In the genomic region with DNA sequence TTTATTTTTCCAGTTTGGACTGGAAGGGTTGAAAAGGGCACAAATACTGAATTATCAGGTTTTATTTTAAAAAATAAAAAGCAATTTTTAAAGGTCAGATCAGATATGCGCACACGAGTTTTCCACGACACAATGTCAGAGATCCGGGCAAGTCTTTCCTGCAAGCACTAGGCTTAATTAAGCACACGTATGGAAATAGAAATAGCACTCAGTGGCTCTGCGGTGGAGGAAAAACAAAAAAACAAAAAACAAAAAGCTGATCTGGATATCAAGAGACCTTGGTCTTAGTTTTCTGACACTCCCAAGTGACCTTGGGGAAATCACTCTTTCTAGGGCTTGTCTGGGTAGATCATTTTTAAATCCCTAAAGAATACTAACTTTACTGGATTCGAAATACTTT, we compare ENCODE assay signal across 8 mouse cellular contexts. TPM values are rescaled to one million over a fixed set of nuclear protein-coding genes. Genes with fewer than 3 reads are reported as not detected.
A peak's percentile ranks its signal among the peaks of the same experiment; 100 is the strongest.
DNase-seq lines count a peak whose midpoint lies in the region; ATAC-seq and TF ChIP-seq lines count a peak whose summit lies in the region.

No protein-coding gene starts in this region.

- no peaks in the 10 kb centered on the region for H3K27me3 ChIP-seq in heart, adult 2 months (ENCODE audit: control insufficient read depth, insufficient read depth, low read length)
- no peaks in the 10 kb centered on the region for H3K27me3 ChIP-seq in C2C12 (ENCODE audit: control insufficient read depth, insufficient read depth, insufficient read length)
- no peaks in the 10 kb centered on the region for H3K27me3 ChIP-seq in forebrain, embryonic 13.5 days
- H3K27me3 ChIP-seq in liver, embryonic 14.5 days (ENCODE audit: control insufficient read depth, insufficient read depth, low read length) = no peaks in the 10 kb centered on the region

- H3K79me2 ChIP-seq in heart, adult 2 months (replicated peaks; ENCODE audit: control insufficient read depth, insufficient read depth, low read length) = peaks cover 3% of the 10 kb centered on the region; the same call in 1 of the 2 replicates
- peaks cover 61% of the 10 kb centered on the region for H3K79me2 ChIP-seq in C2C12 (ENCODE audit: control insufficient read depth, insufficient read depth)

- 2% methylated on average over 7 of the region's 7 CpGs for WGBS in heart, adult 2 months
- WGBS in forebrain, embryonic 13.5 days = 2% methylated on average over 7 of the region's 7 CpGs
- WGBS in liver, embryonic 14.5 days (ENCODE audit: insufficient replicate concordance) = 1% methylated on average over 7 of the region's 7 CpGs

- no peak for TF ChIP-seq EP300 in heart, adult 2 months (IDR thresholded peaks at IDR 0.05; ENCODE audit: insufficient read depth, low read depth, low read length)
- TF ChIP-seq EP300 in liver, embryonic 14.5 days (IDR thresholded peaks at IDR 0.05; ENCODE audit: low read depth) = no peak

- H3K4me3 ChIP-seq in heart, adult 2 months = peak overlapping the region; percentile 97
- H3K4me3 ChIP-seq in C2C12 (ENCODE audit: insufficient read depth, poor library complexity, severe bottlenecking) = peak overlapping the region; percentile 96
- H3K4me3 ChIP-seq in forebrain, embryonic 13.5 days = peak overlapping the region; percentile 98
- peak overlapping the region; percentile 80 to 99 for H3K4me3 ChIP-seq in liver, embryonic 14.5 days (ENCODE audit: insufficient read depth in 1 of 2, low read depth in 2 of 2, low read length in 2 of 2)

- peaks cover 10% of the 10 kb centered on the region for H3K4me1 ChIP-seq in heart, adult 2 months (ENCODE audit: control insufficient read depth, insufficient read depth, low read length)
- H3K4me1 ChIP-seq in forebrain, embryonic 13.5 days = peaks cover 39% of the 10 kb centered on the region
- H3K4me1 ChIP-seq in liver, embryonic 14.5 days (replicated peaks; ENCODE audit: control insufficient read depth in 2 of 2, insufficient read depth in 2 of 2, low read length in 1 of 2) = peaks cover 7 to 14% of the 10 kb centered on the region in 2 experiments

- no peak for TF ChIP-seq CTCF in heart, adult 2 months (IDR thresholded peaks at IDR 0.05)
- no peak for TF ChIP-seq CTCF in C2C12 (IDR thresholded peaks at IDR 0.05; ENCODE audit: control insufficient read depth, insufficient read depth, insufficient read length)
- TF ChIP-seq CTCF in liver, embryonic 14.5 days (IDR thresholded peaks at IDR 0.05; ENCODE audit: low read depth) = no peak

- peaks cover 60% of the 10 kb centered on the region for H3K79me3 ChIP-seq in C2C12 (ENCODE audit: low read depth)

- H3K27ac ChIP-seq in heart, adult 2 months = peak overlapping the region; percentile 100
- 0 out of 2 replicates have a peak overlapping the region, but pooled peaks have one; percentile 96 for H3K27ac ChIP-seq in forebrain, embryonic 13.5 days
- H3K27ac ChIP-seq in liver, embryonic 14.5 days = peak overlapping the region; percentile 99

- peaks cover 19% of the 10 kb centered on the region for H3K36me3 ChIP-seq in heart, adult 2 months (ENCODE audit: control insufficient read depth, insufficient read depth, low read length)
- peaks cover 38% of the 10 kb centered on the region for H3K36me3 ChIP-seq in C2C12 (ENCODE audit: control insufficient read depth, insufficient read depth)
- H3K36me3 ChIP-seq in forebrain, embryonic 13.5 days (ENCODE audit: poor library complexity, severe bottlenecking) = no peaks in the 10 kb centered on the region
- H3K36me3 ChIP-seq in liver, embryonic 14.5 days (replicated peaks; ENCODE audit: control insufficient read depth, insufficient read depth, low read depth) = peaks cover under 1% of the 10 kb centered on the region; the same call in 1 of the 2 replicates

- no peak for DNase-seq in heart, adult 2 months
- DNase-seq in heart, adult 8-10 months (ENCODE audit: low spot score) = no peak
- DNase-seq in liver, embryonic 14.5 days (ENCODE audit: low read depth in 3 of 3, low spot score in 3 of 3) = no peak
- DNase-seq in frontal cortex, postnatal 36 days (ENCODE audit: low spot score in 2 of 2) = no peak
- no peak for DNase-seq in adrenal gland, adult 8-10 months
- no peak for DNase-seq in adrenal gland, adult 2 months

- no peak for ATAC-seq in forebrain, embryonic 13.5 days
- ATAC-seq in liver, embryonic 14.5 days (ENCODE audit: insufficient read depth) = no peak

- H3K9me3 ChIP-seq in forebrain, embryonic 13.5 days (replicated peaks) = no peaks in the 10 kb centered on the region
- no peaks in the 10 kb centered on the region for H3K9me3 ChIP-seq in liver, embryonic 14.5 days (ENCODE audit: control insufficient read depth, low read length)

- TF ChIP-seq POLR2A in heart, adult 2 months (IDR thresholded peaks at IDR 0.05; ENCODE audit: insufficient read depth, low read depth, low read length) = no peak

- peak overlapping the region; percentile 67 for H3K4me2 ChIP-seq in forebrain, embryonic 13.5 days
- H3K4me2 ChIP-seq in liver, embryonic 14.5 days (ENCODE audit: low read depth) = peak overlapping the region; percentile 92

- H3ac ChIP-seq in C2C12 (ENCODE audit: control insufficient read depth, insufficient read length, low read depth) = peak overlapping the region; percentile 69

- intact Hi-C loops in heart, adult 2 months (cut with DNase I) = no loop called here

- peak overlapping the region; percentile 83 for H3K9ac ChIP-seq in heart, adult 2 months (ENCODE audit: low read depth, low read length)
- peak overlapping the region; percentile 100 for H3K9ac ChIP-seq in forebrain, embryonic 13.5 days
- H3K9ac ChIP-seq in liver, embryonic 14.5 days (replicated peaks) = peak overlapping the region; percentile 100

TF ChIP-seq in C2C12, 6 proteins besides CTCF, POLR2A, EP300 and RAD21:
- TF ChIP-seq CEBPB (IDR thresholded peaks at IDR 0.05; ENCODE audit: low read depth) = no peak
- TF ChIP-seq USF1 (IDR thresholded peaks at IDR 0.05; ENCODE audit: low read depth) = no peak
- TF ChIP-seq MYOD1 (IDR thresholded peaks at IDR 0.05; ENCODE audit: control insufficient read depth, insufficient read length, low read depth) = no peak
- no peak for TF ChIP-seq MAX (IDR thresholded peaks at IDR 0.05)
- no peak for TF ChIP-seq MYOG (IDR thresholded peaks at IDR 0.05; ENCODE audit: control insufficient read depth, extremely low read depth, insufficient read length)
- no peak for TF ChIP-seq FOSL1 (IDR thresholded peaks at IDR 0.05; ENCODE audit: insufficient read depth, low read length, poor library complexity, severe bottlenecking)

RNA-seq across cellular contexts. Expression of gene Eif3a, which starts 1.0 kb away (rescaled TPM):
- total RNA-seq in heart, adult 2 months (2021) = 100 to 1,000 TPM in 1 of 2 experiments, 10 to 100 TPM in 1; 95.4 to 105 TPM
- 24.0 and 53.1 TPM in 2 replicates for polyA plus RNA-seq in heart, adult 2 months (2012; rRNA removed)
- total RNA-seq in heart, adult 8-10 months (2022) = 100 to 1,000 TPM; 102 to 115 (median 107) TPM
- 68.7 TPM for polyA plus RNA-seq in C2C12 (2012; fragmentation: generic; extraction: Trizol)
- polyA plus RNA-seq in forebrain, embryonic 13.5 days (2015; fragmentation: Nextera tagmentation; extraction: Ambion mirVana) = 125 and 135 TPM in 2 replicates
- polyA plus RNA-seq in liver, embryonic 14.5 days (2012; rRNA removed) = 37.6 and 96.1 TPM in 2 replicates
- polyA plus RNA-seq in liver, embryonic 14.5 days (2014; fragmentation: Nextera tagmentation; extraction: Ambion mirVana) = 95.1 and 103 TPM in 2 replicates
- total RNA-seq in adrenal gland, adult 8-10 months (2022) = 100 to 1,000 TPM; 131 to 179 (median 152) TPM
- total RNA-seq in adrenal gland, adult 2 months (2021) = 100 to 1,000 TPM; 126 to 169 TPM
- polyA plus RNA-seq in adrenal gland, adult 2 months (2012; rRNA removed) = 13.6 and 17.7 TPM in 2 replicates

RNA-seq across cellular contexts. Expression of gene Fam45a, which starts 21.9 kb away (rescaled TPM):
- total RNA-seq in heart, adult 2 months (2021) = 10 to 100 TPM; 17.4 to 18.9 TPM
- polyA plus RNA-seq in heart, adult 2 months (2012; rRNA removed) = 8.7 and 15.6 TPM in 2 replicates
- total RNA-seq in heart, adult 8-10 months (2022) = 10 to 100 TPM; 13.1 to 19.7 (median 16.1) TPM
- 8.5 TPM for polyA plus RNA-seq in C2C12 (2012; fragmentation: generic; extraction: Trizol)
- polyA plus RNA-seq in forebrain, embryonic 13.5 days (2015; fragmentation: Nextera tagmentation; extraction: Ambion mirVana) = 35.9 and 36.2 TPM in 2 replicates
- polyA plus RNA-seq in liver, embryonic 14.5 days (2012; rRNA removed) = 8.5 and 11.8 TPM in 2 replicates
- polyA plus RNA-seq in liver, embryonic 14.5 days (2014; fragmentation: Nextera tagmentation; extraction: Ambion mirVana) = 25.7 and 29.3 TPM in 2 replicates
- total RNA-seq in adrenal gland, adult 8-10 months (2022) = 10 to 100 TPM; 37.1 to 45.6 (median 40.2) TPM
- total RNA-seq in adrenal gland, adult 2 months (2021) = 10 to 100 TPM; 43.8 to 51.3 TPM
- 1.6 and 1.9 TPM in 2 replicates for polyA plus RNA-seq in adrenal gland, adult 2 months (2012; rRNA removed)

RNA-seq across cellular contexts. Expression of gene Nanos1, which starts 33.7 kb away (rescaled TPM):
- total RNA-seq in heart, adult 2 months (2021) = under 1 TPM; 0.20 to 0.29 TPM
- polyA plus RNA-seq in heart, adult 2 months (2012; rRNA removed) = 0.03 and 0.14 TPM in 2 replicates
- under 1 TPM; 0.06 to 0.22 (median 0.12) TPM for total RNA-seq in heart, adult 8-10 months (2022)
- polyA plus RNA-seq in C2C12 (2012; fragmentation: generic; extraction: Trizol) = 2.8 TPM
- polyA plus RNA-seq in forebrain, embryonic 13.5 days (2015; fragmentation: Nextera tagmentation; extraction: Ambion mirVana) = 7.5 and 8.0 TPM in 2 replicates
- polyA plus RNA-seq in liver, embryonic 14.5 days (2012; rRNA removed) = 1.00 and 1.3 TPM in 2 replicates
- 1.2 and 1.9 TPM in 2 replicates for polyA plus RNA-seq in liver, embryonic 14.5 days (2014; fragmentation: Nextera tagmentation; extraction: Ambion mirVana)
- under 1 TPM; 0.59 to 0.87 (median 0.79) TPM for total RNA-seq in adrenal gland, adult 8-10 months (2022)
- 1 to 10 TPM in 1 of 2 experiments, under 1 TPM in 1; 0.73 to 1.2 TPM for total RNA-seq in adrenal gland, adult 2 months (2021)
- polyA plus RNA-seq in adrenal gland, adult 2 months (2012; rRNA removed) = 0.99 and 1.2 TPM in 2 replicates
